Mouse (Mus musculus) thymus, postnatal 4 days (tissue): Measurements from ENCODE around the gene Ltbp3.

Experiments used
- DNase-seq: peaks from one replicate; pipeline ENCODE4 v3.0.0; 2021

Gene Ltbp3

GRCm38 (mm10) chr19:5756321-5756985 lies 15.7 kb downstream of the Ltbp3 start:
- no peak for DNase-seq

GRCm38 (mm10) chr19:5756991-5757636 lies 16.4 kb downstream of the Ltbp3 start:
- DNase-seq = no peak

- DNase-seq = no peak
Measured at GRCm38 (mm10) chr19:5758878-5759403, 18.2 kb downstream of the Ltbp3 start.

GRCm38 (mm10) chr19:5763163-5763562 lies 22.5 kb downstream of the Ltbp3 start:
- DNase-seq = no peak

- no peak for DNase-seq
Measured at GRCm38 (mm10) chr19:5767271-5767670, 26.6 kb downstream of the Ltbp3 start.

GRCm38 (mm10) chr19:5770311-5770710 lies 29.6 kb downstream of the Ltbp3 start:
- DNase-seq = no peak

GRCm38 (mm10) chr19:5770925-5771860 lies 30.5 kb downstream of the Ltbp3 start, which contains the start of gene Scyl1:
Scyl1 (minus strand) TSS chr19:5771419.
- peak; percentile 96 for DNase-seq

GRCm38 (mm10) chr19:5777387-5778032 lies 36.8 kb downstream of the Ltbp3 start:
- no peak for DNase-seq

GRCm38 (mm10) chr19:5778312-5778711 lies 37.6 kb downstream of the Ltbp3 start:
- DNase-seq = no peak

- DNase-seq = peak; percentile 58
Measured at GRCm38 (mm10) chr19:5780203-5780602, 39.5 kb downstream of the Ltbp3 start.

GRCm38 (mm10) chr19:5781532-5781931 lies 40.8 kb downstream of the Ltbp3 start:
- no peak for DNase-seq

GRCm38 (mm10) chr19:5782121-5782520 lies 41.4 kb downstream of the Ltbp3 start:
- DNase-seq = no peak

- DNase-seq = no peak
Measured at GRCm38 (mm10) chr19:5784958-5785577, 44.4 kb downstream of the Ltbp3 start.

- peak; percentile 93 for DNase-seq
Measured at GRCm38 (mm10) chr19:5786441-5787114, 45.9 kb downstream of the Ltbp3 start.

GRCm38 (mm10) chr19:5787128-5787635 lies 46.5 kb downstream of the Ltbp3 start:
- DNase-seq = peak; percentile 93

- DNase-seq = no peak
Measured at GRCm38 (mm10) chr19:5787920-5788319, 47.2 kb downstream of the Ltbp3 start.

GRCm38 (mm10) chr19:5788620-5789019 lies 47.9 kb downstream of the Ltbp3 start:
- no peak for DNase-seq

GRCm38 (mm10) chr19:5789066-5789465 lies 48.4 kb downstream of the Ltbp3 start:
- no peak for DNase-seq

GRCm38 (mm10) chr19:5791329-5791728 lies 50.6 kb downstream of the Ltbp3 start:
- peak; percentile 42 for DNase-seq

- peak; percentile 68 for DNase-seq
Measured at GRCm38 (mm10) chr19:5793116-5793515, 52.4 kb downstream of the Ltbp3 start.
